Mouse (Mus musculus) CH12.LX (cell line): ENCODE measurements around the gene Uox.

Experiments used
- CHD2 ChIP-seq: IDR thresholded peaks from 2 replicates; pipeline ENCODE4 v1.6.1; 2011; ENCODE audit warnings: low read length, improper control_type of control experiment
- CTCF ChIP-seq, 2 experiments: IDR thresholded peaks in 1 of 2; conservative IDR thresholded peaks in 1 of 2; 2 replicates each; pipeline ENCODE4 v1.5.1; 2011 to 2012; ENCODE audit warnings: low read depth in 2 of 2, low read length in 2 of 2, improper control_type of control experiment in 1 of 2, inconsistent platforms in 1 of 2, mild to moderate bottlenecking in 1 of 2, moderate library complexity in 1 of 2
- EP300 ChIP-seq: IDR thresholded peaks from 2 replicates; pipeline ENCODE4 v1.6.1; 2011; ENCODE audit warnings: low read length, improper control_type of control experiment
- IRF4 ChIP-seq: IDR thresholded peaks from 2 replicates; pipeline ENCODE4 v1.6.1; 2014; ENCODE audit warnings: low read depth, mild to moderate bottlenecking, inconsistent platforms, low read length, improper control_type of control experiment
- JUN ChIP-seq: IDR thresholded peaks from 2 replicates; pipeline ENCODE4 v1.6.1; 2011; ENCODE audit warnings: low read depth, mild to moderate bottlenecking, low read length, improper control_type of control experiment, moderate library complexity; ENCODE audit not compliant: insufficient read depth
- JUND ChIP-seq: conservative IDR thresholded peaks from 2 replicates; pipeline ENCODE4 v1.6.1; 2011; ENCODE audit warnings: low read depth, low read length, improper control_type of control experiment
- POLR2A ChIP-seq: IDR thresholded peaks from 2 replicates; pipeline ENCODE4 v1.6.1; 2011; ENCODE audit warnings: low read depth, mild to moderate bottlenecking, improper control_type of control experiment, low read length
- POLR2AphosphoS2 ChIP-seq: IDR thresholded peaks from 2 replicates; pipeline ENCODE4 v1.6.1; 2011; ENCODE audit warnings: low read depth, low read length, improper control_type of control experiment
- RAD21 ChIP-seq: IDR thresholded peaks from 2 replicates; pipeline ENCODE4 v1.6.1; 2011; ENCODE audit warnings: low read depth, mild to moderate bottlenecking, low read length, improper control_type of control experiment, moderate library complexity

GRCm38 (mm10) chr3:146675101-146675500, 104.9 kb downstream of the Uox start:
- TF ChIP-seq IRF4 (no peak), CHD2 (no peak), CTCF (conservative IDR thresholded peaks at IDR 0.05 in 1 of 2, IDR thresholded peaks at IDR 0.05 in 1 of 2; ENCODE audit: low read depth in 2 of 2, low read length in 2 of 2) (no peak), EP300 (no peak), POLR2AphosphoS2 (no peak), POLR2A (no peak), RAD21 (no peak), JUN (no peak), JUND (no peak)
